In genomic region chrX:169037401-169037800, GRCm38 (mm10) we compare ENCODE assay signal across 8 mouse cellular contexts.
A peak's percentile ranks its signal among the peaks of the same experiment; 100 is the strongest.
DNase-seq lines count a peak whose midpoint lies in the region; ATAC-seq and TF ChIP-seq lines count a peak whose summit lies in the region.
"Had no signal": no experiment of that assay in that cellular context is flagged by ENCODE, and none has a peak within 500 bp of the region (broad histone marks: within the 10 kb centered on the region; RNA-seq: fewer than 3 reads in every experiment).

No protein-coding gene starts in this region.

- H3K27me3 ChIP-seq in hindbrain, embryonic 15.5 days: peaks cover 16% of the 10 kb centered on the region; the same call in 1 of the 2 replicates
- peaks cover 5% of the 10 kb centered on the region; the same call in 1 of the 2 replicates for H3K27me3 ChIP-seq in hindbrain, embryonic 11.5 days (ENCODE audit: control insufficient read depth, insufficient read depth, low read length)
- peaks cover 94% of the 10 kb centered on the region for H3K27me3 ChIP-seq in midbrain, embryonic 10.5 days (ENCODE audit: low read depth, poor library complexity, severe bottlenecking)
- H3K27me3 ChIP-seq in midbrain, embryonic 15.5 days (replicated peaks): peaks cover 25% of the 10 kb centered on the region
- peaks cover 27% of the 10 kb centered on the region for H3K27me3 ChIP-seq in limb, embryonic 13.5 days
- H3K27me3 ChIP-seq in stomach, postnatal 0 days (ENCODE audit: control insufficient read depth, insufficient read depth, low read length): no peaks in the 10 kb centered on the region

- no peak overlapping the region for H3K9ac ChIP-seq in hindbrain, embryonic 15.5 days
- H3K9ac ChIP-seq in hindbrain, embryonic 11.5 days (ENCODE audit: low read depth, low read length): no peak overlapping the region
- H3K9ac ChIP-seq in midbrain, embryonic 15.5 days: no peak overlapping the region
- no peak overlapping the region for H3K9ac ChIP-seq in limb, embryonic 13.5 days
- H3K9ac ChIP-seq in stomach, postnatal 0 days (ENCODE audit: low read length): no peak overlapping the region

- no peaks in the 10 kb centered on the region for H3K9me3 ChIP-seq in hindbrain, embryonic 15.5 days
- H3K9me3 ChIP-seq in hindbrain, embryonic 11.5 days (ENCODE audit: control insufficient read depth, low read length): no peaks in the 10 kb centered on the region
- H3K9me3 ChIP-seq in midbrain, embryonic 10.5 days (replicated peaks): no peaks in the 10 kb centered on the region
- no peaks in the 10 kb centered on the region for H3K9me3 ChIP-seq in midbrain, embryonic 15.5 days
- H3K9me3 ChIP-seq in limb, embryonic 13.5 days: no peaks in the 10 kb centered on the region
- H3K9me3 ChIP-seq in stomach, postnatal 0 days (ENCODE audit: control insufficient read depth, low read length): no peaks in the 10 kb centered on the region

- H3K27ac ChIP-seq in hindbrain, embryonic 15.5 days (replicated peaks): no peak overlapping the region
- no peak overlapping the region for H3K27ac ChIP-seq in hindbrain, embryonic 11.5 days (ENCODE audit: low read depth, low read length)
- H3K27ac ChIP-seq in midbrain, embryonic 10.5 days (replicated peaks): no peak overlapping the region
- no peak overlapping the region for H3K27ac ChIP-seq in midbrain, embryonic 15.5 days
- no peak overlapping the region for H3K27ac ChIP-seq in limb, embryonic 13.5 days
- no peak overlapping the region for H3K27ac ChIP-seq in stomach, postnatal 0 days (replicated peaks)

- WGBS in hindbrain, embryonic 15.5 days: 66% methylated on average over 4 of the region's 4 CpGs
- 68% methylated on average over 4 of the region's 4 CpGs for WGBS in hindbrain, embryonic 11.5 days
- 62% methylated on average over 4 of the region's 4 CpGs for WGBS in midbrain, embryonic 10.5 days
- WGBS in midbrain, embryonic 15.5 days: 50% methylated on average over 4 of the region's 4 CpGs
- 59% methylated on average over 4 of the region's 4 CpGs for WGBS in limb, embryonic 13.5 days
- 30% methylated on average over 4 of the region's 4 CpGs for WGBS in stomach, postnatal 0 days

- no peak for ATAC-seq in hindbrain, embryonic 15.5 days (ENCODE audit: low FRiP score, low read depth)
- ATAC-seq in hindbrain, embryonic 11.5 days (ENCODE audit: low FRiP score): no peak
- ATAC-seq in midbrain, embryonic 15.5 days (replicated peaks): no peak
- ATAC-seq in limb, embryonic 13.5 days (ENCODE audit: low FRiP score, low read depth): no peak
- peak; percentile 16; the same call in 1 of the 2 replicates for ATAC-seq in stomach, postnatal 0 days (ENCODE audit: low FRiP score, low TSS enrichment)

- no peak for DNase-seq in hindbrain, embryonic 11.5 days (ENCODE audit: low spot score)
- DNase-seq in midbrain, embryonic 10.5 days (ENCODE audit: low spot score): no peak
- no peak for DNase-seq in stomach, postnatal 0 days (ENCODE audit: low spot score)
- DNase-seq in retina, postnatal 1 day: no peak
- DNase-seq: adrenal gland, postnatal 25 days had no signal

- no peaks in the 10 kb centered on the region for H3K36me3 ChIP-seq in hindbrain, embryonic 15.5 days
- H3K36me3 ChIP-seq in hindbrain, embryonic 11.5 days (ENCODE audit: control insufficient read depth, insufficient read depth, low read length): no peaks in the 10 kb centered on the region
- H3K36me3 ChIP-seq in midbrain, embryonic 10.5 days: no peaks in the 10 kb centered on the region
- no peaks in the 10 kb centered on the region for H3K36me3 ChIP-seq in midbrain, embryonic 15.5 days (replicated peaks)
- H3K36me3 ChIP-seq in limb, embryonic 13.5 days: no peaks in the 10 kb centered on the region
- no peaks in the 10 kb centered on the region for H3K36me3 ChIP-seq in stomach, postnatal 0 days (ENCODE audit: control insufficient read depth, insufficient read depth, low read length)

- peak overlapping the region; percentile 66 for H3K4me2 ChIP-seq in hindbrain, embryonic 15.5 days
- no peak overlapping the region; the same call in 1 of the 2 replicates for H3K4me2 ChIP-seq in hindbrain, embryonic 11.5 days (replicated peaks; ENCODE audit: low read depth, low read length)
- H3K4me2 ChIP-seq in midbrain, embryonic 15.5 days: no peak overlapping the region; the same call in 1 of the 2 replicates
- H3K4me2 ChIP-seq in limb, embryonic 13.5 days (replicated peaks): peak overlapping the region; percentile 65; the same call in 1 of the 2 replicates
- H3K4me2 ChIP-seq in stomach, postnatal 0 days (replicated peaks; ENCODE audit: low read depth): peak overlapping the region; percentile 52

- TF ChIP-seq CTCF in stomach, postnatal 0 days (IDR thresholded peaks at IDR 0.05; ENCODE audit: low read depth): no peak

- no peaks in the 10 kb centered on the region for H3K4me1 ChIP-seq in hindbrain, embryonic 15.5 days (replicated peaks)
- no peaks in the 10 kb centered on the region for H3K4me1 ChIP-seq in hindbrain, embryonic 11.5 days (replicated peaks; ENCODE audit: control insufficient read depth, insufficient read depth, low read length)
- H3K4me1 ChIP-seq in midbrain, embryonic 10.5 days: no peaks in the 10 kb centered on the region
- H3K4me1 ChIP-seq in midbrain, embryonic 15.5 days: no peaks in the 10 kb centered on the region
- no peaks in the 10 kb centered on the region for H3K4me1 ChIP-seq in limb, embryonic 13.5 days
- no peaks in the 10 kb centered on the region for H3K4me1 ChIP-seq in stomach, postnatal 0 days (replicated peaks; ENCODE audit: control insufficient read depth, insufficient read depth)

- H3K4me3 ChIP-seq in hindbrain, embryonic 15.5 days: no peak overlapping the region
- no peak overlapping the region for H3K4me3 ChIP-seq in hindbrain, embryonic 11.5 days (ENCODE audit: low read depth, low read length)
- peak overlapping the region; percentile 54; the same call in 1 of the 2 replicates for H3K4me3 ChIP-seq in midbrain, embryonic 10.5 days
- H3K4me3 ChIP-seq in midbrain, embryonic 15.5 days: no peak overlapping the region
- no peak overlapping the region; the same call in 1 of the 2 replicates for H3K4me3 ChIP-seq in limb, embryonic 13.5 days
- H3K4me3 ChIP-seq in stomach, postnatal 0 days (ENCODE audit: low read depth, low read length): peak overlapping the region; percentile 43

- TF ChIP-seq EP300 in stomach, postnatal 0 days (optimal IDR thresholded peaks at IDR 0.05): no peak

Comparison
In these comparisons a context has a peak if more than half of its experiments do, and no peak if none do; other contexts are left out.
1. H3K4me2 ChIP-seq: peak in hindbrain, embryonic 15.5 days (single experiment), limb, embryonic 13.5 days (single experiment) and stomach, postnatal 0 days (single experiment); none in hindbrain, embryonic 11.5 days (single experiment) and midbrain, embryonic 15.5 days (single experiment).
2. H3K4me3 ChIP-seq: peak in midbrain, embryonic 10.5 days (single experiment) and stomach, postnatal 0 days (single experiment); none in hindbrain, embryonic 15.5 days (single experiment), hindbrain, embryonic 11.5 days (single experiment), midbrain, embryonic 15.5 days (single experiment) and limb, embryonic 13.5 days (single experiment).